Mouse (Mus musculus) layer of hippocampus, adult 9-10 months (tissue): ENCODE measurements around the gene L3mbtl4.

Source experiments
- DNase-seq: peaks from one replicate; pipeline ENCODE4 v3.0.0; 2022; ENCODE audit warnings: low spot score

L3mbtl4 gene

DNA sequence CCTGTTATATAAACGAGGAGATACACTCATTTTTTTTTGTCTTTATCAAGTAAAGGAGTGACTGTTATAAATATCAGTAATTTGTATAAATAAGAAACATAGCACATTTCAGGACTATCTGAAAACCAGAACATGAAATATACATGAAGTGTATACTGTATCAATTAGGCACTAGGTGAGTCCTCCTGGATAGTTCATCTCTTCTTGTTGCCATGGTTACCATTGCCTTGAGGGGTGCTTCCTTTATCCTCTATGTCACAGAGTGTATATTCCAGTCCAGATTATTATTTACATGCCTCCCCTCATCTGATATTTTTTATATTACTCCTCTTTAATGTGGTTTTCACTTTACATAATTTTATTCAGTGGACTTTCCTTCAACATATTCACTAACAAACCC, 392.9 kb downstream of the L3mbtl4 start:
- no peak for DNase-seq

DNA sequence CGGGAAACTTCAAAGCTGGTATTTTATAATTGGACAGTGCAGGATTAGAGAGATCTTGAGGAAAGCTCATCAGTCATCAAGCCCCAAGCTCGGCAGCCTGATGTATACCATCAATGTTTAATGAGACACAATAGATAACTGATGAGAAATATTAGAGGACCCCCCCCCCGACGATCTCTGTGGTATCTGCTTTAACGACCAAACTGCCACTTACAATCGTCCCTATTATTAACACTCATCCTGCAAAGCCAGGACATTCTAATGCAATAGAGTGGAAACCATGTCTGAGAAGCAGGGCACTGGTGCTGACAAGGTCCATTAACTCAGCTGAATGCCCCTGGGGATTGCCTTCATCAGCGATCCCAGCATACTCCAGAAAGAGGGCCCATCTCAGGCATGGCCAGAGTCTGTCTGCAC, 398.5 kb downstream of the L3mbtl4 start:
- no peak for DNase-seq

- no peak for DNase-seq
Measured at GRCm38 (mm10) chr17:68710701-68711100, 437.1 kb downstream of the L3mbtl4 start.

DNA sequence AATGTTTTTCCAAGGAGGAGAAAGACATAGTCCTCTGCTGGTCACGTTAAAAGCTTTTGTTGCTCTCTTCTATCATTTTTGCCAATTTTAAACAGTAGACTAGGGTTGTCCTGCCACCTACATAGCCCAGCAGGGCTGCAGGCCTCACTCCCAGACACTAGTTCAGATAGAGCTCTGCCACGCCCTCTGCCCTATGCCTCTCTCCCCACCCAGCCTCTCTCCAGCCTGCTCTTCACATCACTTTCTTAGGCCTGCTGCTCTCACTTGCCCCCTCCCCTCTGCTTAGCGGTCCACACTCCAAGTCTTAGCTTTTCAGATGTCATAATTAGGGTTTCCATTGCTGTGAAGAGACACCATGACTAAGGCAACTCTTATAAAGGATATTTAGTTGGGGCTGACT, 437.8 kb downstream of the L3mbtl4 start:
- DNase-seq = no peak

DNA sequence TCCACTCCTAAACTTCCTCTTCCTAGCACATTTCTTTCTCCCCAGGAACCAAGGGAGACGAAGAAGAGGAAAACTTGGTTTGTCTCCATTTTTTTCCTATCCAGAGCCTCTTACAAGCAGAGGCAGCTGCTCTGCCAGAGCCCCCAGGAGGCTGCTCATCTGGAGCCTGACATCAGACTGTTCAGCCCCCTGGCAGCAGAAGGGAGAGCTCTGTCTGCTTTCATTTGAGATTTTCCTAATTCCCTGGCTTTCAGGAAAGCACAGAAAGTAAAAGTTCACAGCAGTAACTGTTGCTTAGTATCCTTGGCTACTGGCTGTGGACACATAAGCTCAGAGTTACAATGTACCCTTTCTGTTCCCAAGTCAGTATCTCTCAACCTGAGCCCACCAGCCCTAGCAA, 474.7 kb downstream of the L3mbtl4 start:
- no peak for DNase-seq

GRCm38 (mm10) chr17:68750513-68750912, 476.9 kb downstream of the L3mbtl4 start:
- DNase-seq = no peak

DNA sequence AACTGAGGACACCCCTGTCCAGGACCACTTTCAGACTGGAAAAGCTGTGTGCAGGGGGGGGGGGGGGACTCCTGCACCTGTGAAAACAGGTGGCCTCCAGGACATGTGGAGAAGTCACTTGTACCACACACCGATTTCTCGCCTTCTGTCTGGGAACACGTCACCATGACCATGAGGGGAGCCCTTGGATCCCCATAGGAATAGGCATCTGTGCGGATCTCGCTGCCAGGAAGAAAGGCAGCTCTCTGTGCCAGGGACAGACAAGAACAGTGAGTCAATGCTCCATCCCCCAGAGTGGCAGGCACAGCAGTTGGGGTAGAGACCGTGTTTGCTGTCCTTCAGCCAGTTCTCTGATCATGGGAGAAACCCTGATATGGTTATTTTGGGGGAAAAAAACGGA, 479.5 kb downstream of the L3mbtl4 start:
- DNase-seq = peak; percentile 35

- DNase-seq = no peak
Measured at GRCm38 (mm10) chr17:68754789-68755188, 481.2 kb downstream of the L3mbtl4 start.

DNA sequence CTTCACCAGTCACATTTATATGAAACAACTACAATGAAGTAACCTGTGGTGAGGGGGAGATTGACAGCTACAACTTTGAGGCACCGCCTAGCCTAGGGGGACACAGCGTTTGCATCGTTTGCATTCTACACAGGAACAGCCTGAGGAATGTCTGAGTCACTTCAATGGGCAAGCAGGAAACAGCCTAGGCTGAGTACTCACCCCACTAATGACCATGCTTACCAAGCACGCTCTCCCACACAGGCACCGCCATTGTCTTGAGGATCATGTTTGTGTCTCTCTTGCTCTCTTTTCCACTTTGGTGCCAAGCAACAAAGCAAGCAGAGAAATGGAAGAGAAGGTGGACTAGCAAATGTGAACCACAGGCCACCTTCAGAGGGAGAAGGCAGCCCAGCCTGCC, 484.8 kb downstream of the L3mbtl4 start:
- DNase-seq = no peak

GRCm38 (mm10) chr17:68758936-68759335, 485.3 kb downstream of the L3mbtl4 start:
- no peak for DNase-seq

DNA sequence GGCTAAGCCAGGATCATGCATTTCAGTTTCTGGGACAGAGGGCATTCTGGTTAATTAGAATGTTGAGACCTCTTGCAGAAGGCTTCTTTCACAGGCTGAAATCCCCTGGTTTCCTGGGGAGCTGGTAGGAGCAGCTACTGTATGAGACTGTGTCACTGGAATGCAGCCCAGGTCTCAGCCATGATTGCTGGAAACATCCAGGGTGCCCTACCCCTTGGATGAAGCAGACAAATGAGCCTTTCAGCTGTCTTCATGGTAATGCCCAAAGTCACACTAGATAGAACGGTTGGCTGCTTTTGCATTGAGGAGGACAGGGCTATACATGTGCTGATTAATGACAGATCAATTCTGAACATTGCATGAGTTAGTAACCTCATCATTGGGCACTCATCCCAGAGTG, 486.4 kb downstream of the L3mbtl4 start:
- DNase-seq = no peak

GRCm38 (mm10) chr17:68764329-68764880, 490.8 kb downstream of the L3mbtl4 start:
- no peak for DNase-seq

- DNase-seq = no peak
Measured at GRCm38 (mm10) chr17:68769561-68769960, 496.0 kb downstream of the L3mbtl4 start.

GRCm38 (mm10) chr17:68771046-68771750, 497.6 kb downstream of the L3mbtl4 start:
- DNase-seq = no peak

GRCm38 (mm10) chr17:68793741-68794140, 520.1 kb downstream of the L3mbtl4 start:
- DNase-seq = no peak

- DNase-seq = no peak
Measured at GRCm38 (mm10) chr17:68826323-68826722, 552.7 kb downstream of the L3mbtl4 start, which contains the start of gene Tmem200c. TSS of gene Tmem200c (plus strand) at chr17:68826623.
